Mouse (Mus musculus): ENCODE results near the gene Etv2. TPM values are rescaled to one million over a fixed set of nuclear protein-coding genes. Genes with fewer than 3 reads are reported as not detected.

Gene Etv2
- polyA plus RNA-seq, 1 experiment, result not detected

GRCm38 (mm10) chr7:30594510-30595024 is 41.1 kb downstream of the Etv2 start:
- Histone ChIP-seq H3ac (ENCODE audit: control insufficient read depth, insufficient read length) (no peak overlapping the region), H3K27me3 (ENCODE audit: control insufficient read depth, insufficient read depth, insufficient read length) (peaks cover 45% of the 10 kb centered on the region), H3K4me3 (no peak overlapping the region), H3K36me3 (ENCODE audit: control insufficient read depth, insufficient read depth) (no peaks in the 10 kb centered on the region), H3K4me2 (ENCODE audit: low read depth) (no peak overlapping the region), H3K79me2 (ENCODE audit: control insufficient read depth, insufficient read depth) (no peaks in the 10 kb centered on the region)
- no peak for TF ChIP-seq TCF3 (IDR thresholded peaks at IDR 0.05; ENCODE audit: insufficient read length, low read depth)
- TF ChIP-seq USF1 (IDR thresholded peaks at IDR 0.05; ENCODE audit: low read depth), result no peak
- TF ChIP-seq MYOD1 (IDR thresholded peaks at IDR 0.05; ENCODE audit: control insufficient read depth in 1 of 3, insufficient read length in 2 of 3, low read depth in 2 of 3), result no peak
- no peak for TF ChIP-seq TCF12 (IDR thresholded peaks at IDR 0.05; ENCODE audit: insufficient read depth, poor library complexity, severe bottlenecking)
- no peak for TF ChIP-seq POLR2A (IDR thresholded peaks at IDR 0.05; ENCODE audit: insufficient read length, low read depth)
- TF ChIP-seq MYOG (IDR thresholded peaks at IDR 0.05; ENCODE audit: control insufficient read depth in 1 of 3, insufficient read depth in 1 of 3, insufficient read length in 2 of 3, low read depth in 2 of 3), result no peak
- no peak for TF ChIP-seq MAX (IDR thresholded peaks at IDR 0.05; ENCODE audit: low read depth)
- TF ChIP-seq POLR2AphosphoS2 (IDR thresholded peaks at IDR 0.05; ENCODE audit: insufficient read length, low read depth), result no peak
- TF ChIP-seq REST (IDR thresholded peaks at IDR 0.05; ENCODE audit: insufficient read depth, insufficient read length), result no peak
- no peak for TF ChIP-seq SRF (IDR thresholded peaks at IDR 0.05; ENCODE audit: control insufficient read depth, insufficient read length, low read depth)

- H3K27me3 ChIP-seq (ENCODE audit: control insufficient read depth, insufficient read depth, insufficient read length), result peaks cover 43% of the 10 kb centered on the region
- no peak for TF ChIP-seq POLR2AphosphoS2 (IDR thresholded peaks at IDR 0.05; ENCODE audit: insufficient read length, low read depth)
- TF ChIP-seq TCF3 (IDR thresholded peaks at IDR 0.05; ENCODE audit: insufficient read length, low read depth), result no peak
- no peaks in the 10 kb centered on the region for H3K79me2 ChIP-seq (ENCODE audit: control insufficient read depth, insufficient read depth)
- H3K4me2 ChIP-seq (ENCODE audit: low read depth), result no peak overlapping the region
- no peak overlapping the region for H3K4me3 ChIP-seq
- H3ac ChIP-seq (ENCODE audit: control insufficient read depth, insufficient read length), result no peak overlapping the region
- H3K36me3 ChIP-seq (ENCODE audit: control insufficient read depth, insufficient read depth), result no peaks in the 10 kb centered on the region
Measured at GRCm38 (mm10) chr7:30593579-30594509, 41.8 kb downstream of the Etv2 start.

GRCm38 (mm10) chr7:30592772-30593423 is 42.8 kb downstream of the Etv2 start:
- Histone ChIP-seq H3K4me2 (ENCODE audit: low read depth) (no peak overlapping the region), H3K79me2 (ENCODE audit: control insufficient read depth, insufficient read depth) (peaks cover 4% of the 10 kb centered on the region), H3K27me3 (ENCODE audit: control insufficient read depth, insufficient read depth, insufficient read length) (peaks cover 33% of the 10 kb centered on the region), H3ac (ENCODE audit: control insufficient read depth, insufficient read length) (no peak overlapping the region), H3K36me3 (ENCODE audit: control insufficient read depth, insufficient read depth) (no peaks in the 10 kb centered on the region), H3K4me3 (no peak overlapping the region)
- TF ChIP-seq POLR2AphosphoS2 (IDR thresholded peaks at IDR 0.05; ENCODE audit: insufficient read length, low read depth) (peak; percentile 6), CEBPB (IDR thresholded peaks at IDR 0.05; ENCODE audit: insufficient read depth, poor library complexity, severe bottlenecking) (no peak)

- H3K4me3 ChIP-seq, result no peak overlapping the region
- peaks cover 17% of the 10 kb centered on the region for H3K79me2 ChIP-seq (ENCODE audit: control insufficient read depth, insufficient read depth)
- peaks cover 21% of the 10 kb centered on the region for H3K27me3 ChIP-seq (ENCODE audit: control insufficient read depth, insufficient read depth, insufficient read length)
- TF ChIP-seq MYOD1 (IDR thresholded peaks at IDR 0.05; ENCODE audit: control insufficient read depth in 1 of 3, insufficient read length in 2 of 3, low read depth in 2 of 3), result no peak
- no peak for TF ChIP-seq E2F4 (IDR thresholded peaks at IDR 0.05; ENCODE audit: insufficient read depth)
- no peak for TF ChIP-seq POLR2A (IDR thresholded peaks at IDR 0.05; ENCODE audit: insufficient read length, low read depth)
- TF ChIP-seq REST (IDR thresholded peaks at IDR 0.05; ENCODE audit: insufficient read depth, insufficient read length), result no peak
- no peak for TF ChIP-seq USF1 (IDR thresholded peaks at IDR 0.05; ENCODE audit: low read depth)
- H3K4me2 ChIP-seq (ENCODE audit: low read depth), result no peak overlapping the region
- H3ac ChIP-seq (ENCODE audit: control insufficient read depth, insufficient read length), result no peak overlapping the region
- no peaks in the 10 kb centered on the region for H3K36me3 ChIP-seq (ENCODE audit: control insufficient read depth, insufficient read depth)
Measured at GRCm38 (mm10) chr7:30591605-30591951, 44.1 kb downstream of the Etv2 start.

GRCm38 (mm10) chr7:30590927-30591604 is 44.6 kb downstream of the Etv2 start:
- Histone ChIP-seq H3K27me3 (ENCODE audit: control insufficient read depth, insufficient read depth, insufficient read length) (peaks cover 19% of the 10 kb centered on the region), H3ac (ENCODE audit: control insufficient read depth, insufficient read length) (no peak overlapping the region), H3K36me3 (ENCODE audit: control insufficient read depth, insufficient read depth) (no peaks in the 10 kb centered on the region), H3K4me2 (ENCODE audit: low read depth) (no peak overlapping the region), H3K79me2 (ENCODE audit: control insufficient read depth, insufficient read depth) (peaks cover 22% of the 10 kb centered on the region), H3K4me3 (no peak overlapping the region)
- no peak for TF ChIP-seq E2F4 (IDR thresholded peaks at IDR 0.05; ENCODE audit: insufficient read depth)
- TF ChIP-seq CEBPB (IDR thresholded peaks at IDR 0.05; ENCODE audit: insufficient read depth, poor library complexity, severe bottlenecking), result no peak
- TF ChIP-seq MAX (IDR thresholded peaks at IDR 0.05; ENCODE audit: low read depth), result no peak
- no peak for TF ChIP-seq SRF (IDR thresholded peaks at IDR 0.05; ENCODE audit: control insufficient read depth, insufficient read length, low read depth)
- no peak for TF ChIP-seq USF1 (IDR thresholded peaks at IDR 0.05; ENCODE audit: low read depth)
- TF ChIP-seq TCF12 (IDR thresholded peaks at IDR 0.05; ENCODE audit: insufficient read depth, poor library complexity, severe bottlenecking), result no peak
- no peak for TF ChIP-seq MYOG (IDR thresholded peaks at IDR 0.05; ENCODE audit: control insufficient read depth in 1 of 3, insufficient read depth in 1 of 3, insufficient read length in 2 of 3, low read depth in 2 of 3)
- TF ChIP-seq POLR2AphosphoS2 (IDR thresholded peaks at IDR 0.05; ENCODE audit: insufficient read length, low read depth), result no peak
- TF ChIP-seq REST (IDR thresholded peaks at IDR 0.05; ENCODE audit: insufficient read depth, insufficient read length), result no peak
- TF ChIP-seq MYOD1 (IDR thresholded peaks at IDR 0.05; ENCODE audit: control insufficient read depth in 1 of 3, insufficient read length in 2 of 3, low read depth in 2 of 3), result no peak
- TF ChIP-seq TCF3 (IDR thresholded peaks at IDR 0.05; ENCODE audit: insufficient read length, low read depth), result no peak
- no peak for TF ChIP-seq POLR2A (IDR thresholded peaks at IDR 0.05; ENCODE audit: insufficient read length, low read depth)
